Mouse (Mus musculus) 3T3-L1 (cell line): ENCODE data around the gene Nos1ap.

Source experiments
- DNase-seq: peaks from one replicate; pipeline ENCODE4 v3.0.0-alpha.2; 2015; ENCODE audit warnings: low read depth, low spot score

Gene Nos1ap

GRCm38 (mm10) chr1:170588353-170588752 lies 1.3 kb downstream of the Nos1ap start:
- no peak for DNase-seq

- no peak for DNase-seq
These were observed 2.9 kb downstream of the Nos1ap start for GRCm38 (mm10) chr1:170586715-170587114.

GRCm38 (mm10) chr1:170583925-170584324 lies 5.7 kb downstream of the Nos1ap start:
- DNase-seq: no peak

- DNase-seq: no peak
These were observed 7.3 kb downstream of the Nos1ap start for GRCm38 (mm10) chr1:170582341-170582740.

GRCm38 (mm10) chr1:170580485-170581110 lies 9.1 kb downstream of the Nos1ap start:
- no peak for DNase-seq

- DNase-seq: no peak
These were observed 10.2 kb downstream of the Nos1ap start for GRCm38 (mm10) chr1:170579476-170579875.

GRCm38 (mm10) chr1:170579063-170579462 lies 10.6 kb downstream of the Nos1ap start:
- DNase-seq: no peak

GRCm38 (mm10) chr1:170576728-170577065 lies 13.0 kb downstream of the Nos1ap start:
- no peak for DNase-seq

GRCm38 (mm10) chr1:170576012-170576727 lies 13.5 kb downstream of the Nos1ap start:
- no peak for DNase-seq

GRCm38 (mm10) chr1:170573117-170573516 lies 16.5 kb downstream of the Nos1ap start:
- no peak for DNase-seq

- DNase-seq: no peak
These were observed 22.7 kb downstream of the Nos1ap start for GRCm38 (mm10) chr1:170566969-170567368.

- no peak for DNase-seq
These were observed 23.1 kb downstream of the Nos1ap start for GRCm38 (mm10) chr1:170566538-170566937.

- no peak for DNase-seq
These were observed 24.7 kb downstream of the Nos1ap start for GRCm38 (mm10) chr1:170564926-170565325.

GRCm38 (mm10) chr1:170562431-170562830 lies 27.2 kb downstream of the Nos1ap start:
- no peak for DNase-seq

- DNase-seq: no peak
These were observed 28.9 kb downstream of the Nos1ap start for GRCm38 (mm10) chr1:170560768-170561167.

- no peak for DNase-seq
These were observed 31.7 kb downstream of the Nos1ap start for GRCm38 (mm10) chr1:170557962-170558361.

- no peak for DNase-seq
These were observed 33.0 kb downstream of the Nos1ap start for GRCm38 (mm10) chr1:170556696-170557095.

- DNase-seq: peak; percentile 82
These were observed 34.7 kb downstream of the Nos1ap start for GRCm38 (mm10) chr1:170554939-170555293.

- peak; percentile 4 for DNase-seq
These were observed 35.3 kb downstream of the Nos1ap start for GRCm38 (mm10) chr1:170554235-170554938.

- no peak for DNase-seq
These were observed 38.8 kb downstream of the Nos1ap start for GRCm38 (mm10) chr1:170550649-170551440.

- DNase-seq: no peak
These were observed 40.6 kb downstream of the Nos1ap start for GRCm38 (mm10) chr1:170549059-170549458.

GRCm38 (mm10) chr1:170548192-170548795 lies 41.4 kb downstream of the Nos1ap start:
- no peak for DNase-seq
